Mouse (Mus musculus) cortical plate, adult 2 months (tissue): ENCODE measurements around the gene Lrrc38.

Experiments used
- CTCF ChIP-seq: fragments of 200-500 bp; IDR thresholded peaks from 2 replicates; pipeline ENCODE4 v1.5.1; 2011; ENCODE audit warnings: mild to moderate bottlenecking, control low read depth, low read length; ENCODE audit not compliant: insufficient read depth; ENCODE audit errors: extremely low read depth
- POLR2A ChIP-seq: fragments of 200-500 bp; IDR thresholded peaks from 2 replicates; pipeline ENCODE4 v1.6.1; 2011; ENCODE audit warnings: mild to moderate bottlenecking, low read length, control low read depth; ENCODE audit not compliant: insufficient read depth; ENCODE audit errors: extremely low read depth

DNA sequence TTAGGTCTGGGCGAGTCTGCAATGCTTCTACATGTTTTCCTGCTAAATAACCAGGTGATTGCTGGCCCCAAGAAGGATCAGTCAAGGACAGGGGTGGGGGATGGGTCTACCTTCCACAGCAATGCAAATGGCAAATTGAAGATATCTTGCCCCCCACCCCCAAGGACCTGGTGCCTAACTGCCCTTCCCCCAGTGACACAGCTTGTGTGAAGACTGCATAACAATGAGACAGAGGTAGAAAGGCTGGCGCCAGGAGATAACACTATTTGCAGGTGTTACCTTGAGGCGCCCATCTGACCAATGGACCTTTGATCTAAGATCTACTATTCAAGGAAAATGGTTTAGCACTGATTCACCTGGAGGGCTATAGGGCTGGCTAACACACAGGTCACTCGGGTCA is 47.7 kb upstream of the Lrrc38 start:
- TF ChIP-seq CTCF (no peak), POLR2A (no peak)
